Mouse (Mus musculus) megakaryocyte, embryonic 14.5 days (primary cell): Measurements from ENCODE around the gene Pola2.

Source experiments
- FLI1 ChIP-seq: IDR thresholded peaks from 2 replicates; pipeline ENCODE4 v1.6.1; 2012; ENCODE audit warnings: low read length, inconsistent platforms, mixed read lengths
- GATA1 ChIP-seq: IDR thresholded peaks from 3 replicates; pipeline ENCODE4 v1.6.1; 2012; ENCODE audit warnings: mixed read lengths, low read length, inconsistent platforms, borderline replicate concordance

GRCm38 (mm10) chr19:5991467-5991866, 27.5 kb upstream of the Pola2 start:
- TF ChIP-seq GATA1: no peak
- TF ChIP-seq FLI1: no peak
